Mouse (Mus musculus): ENCODE results near the gene Aamp.

DNA sequence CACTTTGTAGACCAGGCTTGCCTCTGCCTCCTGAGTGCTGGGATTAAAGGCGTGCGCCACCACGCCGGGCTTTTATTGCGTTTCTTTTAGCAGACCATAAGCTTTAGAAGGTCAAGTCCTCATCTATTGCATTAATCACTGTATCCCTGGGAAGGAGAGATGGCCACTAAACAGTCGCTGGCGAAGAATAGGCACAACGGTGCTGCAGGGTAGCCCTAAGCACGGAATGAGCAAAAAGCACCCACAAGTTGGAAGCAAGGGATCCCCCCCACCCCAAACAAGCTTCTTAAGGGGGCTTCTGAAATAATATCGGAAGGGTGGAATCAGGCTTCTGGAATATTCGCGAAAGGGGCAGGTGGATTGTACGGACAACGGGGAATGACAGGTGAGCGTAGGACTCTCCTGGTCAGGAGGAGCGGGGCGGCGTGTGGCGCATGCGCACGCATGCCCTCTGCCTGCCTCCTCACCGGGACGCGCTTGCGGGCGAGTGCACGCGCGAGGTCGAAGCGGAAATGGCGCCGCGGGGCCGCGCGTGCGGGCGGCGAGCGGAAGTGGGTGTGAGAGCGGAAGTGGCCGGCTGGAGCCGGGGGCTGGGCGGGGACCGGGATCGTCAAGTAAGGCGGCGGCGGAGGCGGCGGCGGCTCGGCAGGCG lies 48.5 kb downstream of the Aamp start, which contains the start of gene Arpc2:
- TF ChIP-seq CTCF (IDR thresholded peaks at IDR 0.05; ENCODE audit: insufficient read depth, low read depth, low read length), result no peak
- TF ChIP-seq POLR2A (IDR thresholded peaks at IDR 0.05; ENCODE audit: insufficient read depth, low read depth, low read length), result peak; percentile 98
